Mouse (Mus musculus): ENCODE measurements around the gene Atic. TPM values are rescaled to one million over a fixed set of nuclear protein-coding genes. Genes with fewer than 3 reads are reported as not detected.

Atic gene
- total and polyA plus RNA-seq, 3 experiments = 123 to 223 (median 187) TPM

DNA sequence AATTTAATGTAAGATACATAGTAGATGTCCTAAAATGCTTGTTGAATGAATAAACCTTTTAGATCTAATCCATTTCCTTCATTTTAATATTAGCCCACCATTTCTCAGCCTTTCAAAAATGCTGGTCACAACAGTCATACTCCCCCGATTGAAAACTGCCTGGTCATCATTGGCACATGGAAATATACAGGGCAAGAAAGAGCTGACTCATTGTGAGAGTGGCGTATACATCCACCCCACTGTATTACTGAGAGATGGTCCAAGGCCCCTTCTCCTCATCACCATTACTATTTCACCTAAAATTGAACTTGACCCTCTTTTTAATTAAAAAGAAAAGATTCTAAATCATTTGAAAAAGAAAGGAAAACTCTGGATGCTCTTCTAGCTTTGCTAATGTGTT is 26.2 kb upstream of the Atic start:
- peak; percentile 17 for DNase-seq (ENCODE audit: extremely low read depth)
- H3K4me3 ChIP-seq (replicated peaks in 1 of 3; ENCODE audit: low read depth in 2 of 3, low read length in 2 of 3, poor library complexity in 1 of 3) = no peak overlapping the region
- peaks cover 2 to 16% of the 10 kb centered on the region in 2 experiments; a peak in 2 of 4 replicates for H3K4me1 ChIP-seq (ENCODE audit: control insufficient read depth in 1 of 2, insufficient read depth in 2 of 2)
- no peak overlapping the region for H3K9ac ChIP-seq (ENCODE audit: insufficient read depth, low read depth)
- H3K4me2 ChIP-seq (ENCODE audit: insufficient read depth, low read depth, poor library complexity, severe bottlenecking) = peak overlapping the region; percentile 61
- dilution Hi-C loops (cut with MboI; ENCODE audit: extremely low pct_ligation_motif_present, extremely low pct_unique_long_range_greater_than_20kb, low sequenced_read_pairs) (no loop called here), in situ Hi-C loops (cut with MboI; ENCODE audit: low pct_ligation_motif_present, low pct_unique_long_range_greater_than_20kb, low sequenced_read_pairs) (no loop called here)
- H3K36me3 ChIP-seq (replicated peaks in 1 of 2; ENCODE audit: control insufficient read depth in 1 of 2, insufficient read depth in 1 of 2, low read length in 1 of 2) = no peaks in the 10 kb centered on the region
- H3K79me2 ChIP-seq (replicated peaks; ENCODE audit: control insufficient read depth, extremely low read depth, insufficient read depth, poor library complexity, severe bottlenecking) = no peaks in the 10 kb centered on the region
- no peaks in the 10 kb centered on the region for H3K27me3 ChIP-seq (replicated peaks)
- H3K27ac ChIP-seq (ENCODE audit: insufficient read depth, low read depth) = no peak overlapping the region
- no peaks in the 10 kb centered on the region for H3K9me3 ChIP-seq (replicated peaks; ENCODE audit: low read length)
- TF ChIP-seq MAFK (IDR thresholded peaks at IDR 0.05; ENCODE audit: insufficient replicate concordance, low read length) (peak; percentile 87), POLR2AphosphoS2 (IDR thresholded peaks at IDR 0.05; ENCODE audit: low read depth, low read length) (no peak)

DNA sequence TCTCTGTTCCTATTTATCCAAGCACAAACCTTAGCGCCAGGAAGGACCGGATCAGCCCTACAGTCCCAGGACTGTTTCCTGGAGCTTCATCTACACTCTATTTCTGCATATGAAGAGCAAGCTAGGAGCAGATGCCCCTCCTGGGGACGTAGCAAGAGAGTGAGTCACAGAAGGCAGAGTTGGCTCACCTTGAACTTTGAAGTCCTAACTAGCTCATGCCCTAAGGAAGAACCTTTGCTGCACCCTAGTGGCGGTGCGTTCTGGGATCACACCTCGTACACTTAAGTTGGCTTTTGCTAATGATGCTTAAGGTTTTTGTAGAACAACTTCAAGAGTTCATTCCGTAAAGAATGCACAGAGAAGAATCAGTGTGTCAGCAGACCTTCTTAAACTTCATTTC is 25.3 kb upstream of the Atic start:
- Histone ChIP-seq H3K9me3 (replicated peaks; ENCODE audit: low read length) (no peaks in the 10 kb centered on the region), H3K9ac (ENCODE audit: insufficient read depth, low read depth) (no peak overlapping the region), H3K4me2 (ENCODE audit: insufficient read depth, low read depth, poor library complexity, severe bottlenecking) (no peak overlapping the region), H3K27me3 (replicated peaks) (no peaks in the 10 kb centered on the region), H3K27ac (ENCODE audit: insufficient read depth, low read depth) (no peak overlapping the region), H3K79me2 (replicated peaks; ENCODE audit: control insufficient read depth, extremely low read depth, insufficient read depth, poor library complexity, severe bottlenecking) (no peaks in the 10 kb centered on the region), H3K36me3 (replicated peaks in 1 of 2; ENCODE audit: control insufficient read depth in 1 of 2, insufficient read depth in 1 of 2, low read length in 1 of 2) (no peaks in the 10 kb centered on the region), H3K4me1 (ENCODE audit: control insufficient read depth in 1 of 2, insufficient read depth in 2 of 2) (peaks cover 2 to 16% of the 10 kb centered on the region in 2 experiments; a peak in 2 of 4 replicates), H3K4me3 (replicated peaks in 1 of 3; ENCODE audit: low read depth in 2 of 3, low read length in 2 of 3, poor library complexity in 1 of 3) (no peak overlapping the region)
- DNase-seq (ENCODE audit: extremely low read depth) = peak; percentile 79
- in situ Hi-C loops (cut with MboI; ENCODE audit: low pct_ligation_motif_present, low pct_unique_long_range_greater_than_20kb, low sequenced_read_pairs) = no loop called here
- dilution Hi-C loops (cut with MboI; ENCODE audit: extremely low pct_ligation_motif_present, extremely low pct_unique_long_range_greater_than_20kb, low sequenced_read_pairs) = no loop called here
- TF ChIP-seq MYC (IDR thresholded peaks at IDR 0.05; ENCODE audit: low read depth, low read length) = no peak
- no peak for TF ChIP-seq USF1 (IDR thresholded peaks at IDR 0.05; ENCODE audit: low read depth, low read length)
- TF ChIP-seq POLR2AphosphoS2 (IDR thresholded peaks at IDR 0.05; ENCODE audit: low read depth, low read length) = no peak
- TF ChIP-seq SMC3 (IDR thresholded peaks at IDR 0.05; ENCODE audit: low read depth, low read length) = peak; percentile 71
- TF ChIP-seq POLR2A (IDR thresholded peaks at IDR 0.05; ENCODE audit: low read depth, low read length) = no peak
- peak; percentile 42 to 77; a peak in 3 of 4 replicates for TF ChIP-seq CTCF (conservative IDR thresholded peaks at IDR 0.05 in 1 of 2, IDR thresholded peaks at IDR 0.05 in 1 of 2; ENCODE audit: low read depth in 2 of 2, low read length in 2 of 2)
- peak; percentile 87 for TF ChIP-seq RAD21 (IDR thresholded peaks at IDR 0.05; ENCODE audit: low read depth, low read length)
- TF ChIP-seq KAT2A (IDR thresholded peaks at IDR 0.05; ENCODE audit: insufficient replicate concordance, low read length) = no peak

DNA sequence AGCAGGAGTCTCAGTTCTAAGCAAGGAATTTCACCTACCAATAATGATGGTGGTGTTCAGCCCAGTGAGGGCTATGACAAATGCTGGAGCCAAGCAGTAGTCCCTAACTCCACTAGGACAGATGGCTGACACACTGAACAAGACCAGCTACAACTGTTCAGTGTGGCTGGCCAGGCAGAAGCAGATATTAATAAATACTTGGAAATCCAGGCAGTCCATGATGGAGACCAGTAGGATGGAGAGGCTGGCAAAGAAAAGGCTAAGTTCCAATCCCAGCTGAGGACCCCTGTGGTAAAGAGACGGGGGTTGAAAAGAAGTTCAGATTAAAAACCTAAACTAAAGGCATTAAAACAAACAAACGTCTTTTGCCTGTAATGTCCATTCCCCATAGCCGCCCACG is 17.3 kb upstream of the Atic start:
- Histone ChIP-seq H3K27ac (ENCODE audit: insufficient read depth, low read depth) (no peak overlapping the region), H3K36me3 (replicated peaks in 1 of 2; ENCODE audit: control insufficient read depth in 1 of 2, insufficient read depth in 1 of 2, low read length in 1 of 2) (no peaks in the 10 kb centered on the region), H3K9me3 (replicated peaks; ENCODE audit: low read length) (no peaks in the 10 kb centered on the region), H3K79me2 (replicated peaks; ENCODE audit: control insufficient read depth, extremely low read depth, insufficient read depth, poor library complexity, severe bottlenecking) (no peaks in the 10 kb centered on the region), H3K4me1 (ENCODE audit: control insufficient read depth in 1 of 2, insufficient read depth in 2 of 2) (no peaks in the 10 kb centered on the region), H3K4me3 (replicated peaks in 1 of 3; ENCODE audit: low read depth in 2 of 3, low read length in 2 of 3, poor library complexity in 1 of 3) (no peak overlapping the region), H3K9ac (ENCODE audit: insufficient read depth, low read depth) (no peak overlapping the region), H3K4me2 (ENCODE audit: insufficient read depth, low read depth, poor library complexity, severe bottlenecking) (no peak overlapping the region), H3K27me3 (replicated peaks) (no peaks in the 10 kb centered on the region)
- DNase-seq (ENCODE audit: extremely low read depth) = no peak
- in situ Hi-C loops (cut with MboI; ENCODE audit: low pct_ligation_motif_present, low pct_unique_long_range_greater_than_20kb, low sequenced_read_pairs) (no loop called here), dilution Hi-C loops (cut with MboI; ENCODE audit: extremely low pct_ligation_motif_present, extremely low pct_unique_long_range_greater_than_20kb, low sequenced_read_pairs) (no loop called here)
- TF ChIP-seq ZNF384 (IDR thresholded peaks at IDR 0.05; ENCODE audit: low read depth, low read length) = no peak
- no peak for TF ChIP-seq TCF12 (IDR thresholded peaks at IDR 0.05; ENCODE audit: low read depth, low read length)
- no peak for TF ChIP-seq IRF4 (IDR thresholded peaks at IDR 0.05; ENCODE audit: low read depth, low read length)
- TF ChIP-seq USF2 (conservative IDR thresholded peaks at IDR 0.05; ENCODE audit: low read depth, low read length) = no peak
- no peak for TF ChIP-seq SMC3 (IDR thresholded peaks at IDR 0.05; ENCODE audit: low read depth, low read length)
- no peak for TF ChIP-seq POLR2A (IDR thresholded peaks at IDR 0.05; ENCODE audit: low read depth, low read length)
- no peak for TF ChIP-seq SIN3A (IDR thresholded peaks at IDR 0.05; ENCODE audit: low read length)
- no peak for TF ChIP-seq MEF2A (IDR thresholded peaks at IDR 0.05; ENCODE audit: borderline replicate concordance, low read depth, low read length)
- no peak for TF ChIP-seq MAFK (IDR thresholded peaks at IDR 0.05; ENCODE audit: insufficient replicate concordance, low read length)
- no peak for TF ChIP-seq BHLHE40 (IDR thresholded peaks at IDR 0.05; ENCODE audit: low read depth, low read length)
- TF ChIP-seq RCOR1 (conservative IDR thresholded peaks at IDR 0.05; ENCODE audit: low read depth, low read length) = no peak
- TF ChIP-seq TBP (conservative IDR thresholded peaks at IDR 0.05; ENCODE audit: low read depth, low read length) = no peak
- TF ChIP-seq MAX (IDR thresholded peaks at IDR 0.05; ENCODE audit: low read length) = no peak
- no peak for TF ChIP-seq RAD21 (IDR thresholded peaks at IDR 0.05; ENCODE audit: low read depth, low read length)
- no peak for TF ChIP-seq ETS1 (conservative IDR thresholded peaks at IDR 0.05; ENCODE audit: low read depth, low read length)
- TF ChIP-seq MXI1 (IDR thresholded peaks at IDR 0.05; ENCODE audit: low read depth, low read length) = no peak
- no peak for TF ChIP-seq MAZ (IDR thresholded peaks at IDR 0.05; ENCODE audit: low read depth, low read length)
- TF ChIP-seq CHD2 (IDR thresholded peaks at IDR 0.05; ENCODE audit: low read length) = no peak

All from CH12.LX (cell line).